Mouse (Mus musculus) hindlimb bud, embryonic 11.5 days (tissue): ENCODE data around the gene Doc2g.
A peak's percentile ranks its signal among the peaks of the same experiment; 100 is the strongest.
"Not testable (repeated sequence)": the region's sequence is repeated elsewhere in the genome, so short reads cannot be mapped to it uniquely, and the experiment has no call there.

Source experiments
- DNase-seq: peaks from one replicate; pipeline ENCODE4 v3.0.0-alpha.2; 2012; ENCODE audit warnings: low read depth, low spot score; ENCODE audit errors: extremely low spot score

Doc2g gene

DNA sequence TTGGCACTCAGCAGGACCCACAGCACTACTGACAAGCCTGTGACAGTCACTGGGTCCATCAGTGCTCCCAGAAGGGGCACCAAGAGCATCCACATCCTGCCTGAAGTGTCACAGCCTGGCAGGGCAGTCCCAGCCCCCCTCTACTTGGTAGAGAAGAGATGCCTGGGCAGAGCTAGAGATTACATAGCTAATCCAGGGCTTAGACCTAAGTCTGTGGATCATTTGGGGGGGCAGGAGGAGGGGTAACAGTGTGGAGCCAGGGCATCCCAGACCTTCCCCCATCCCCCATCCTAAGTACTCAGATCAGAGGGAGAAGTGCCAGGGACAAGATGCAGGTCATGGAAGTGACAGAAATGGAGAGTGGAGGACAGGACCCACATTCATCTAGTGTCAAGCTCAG lies 11.7 kb downstream of the Doc2g start:
- DNase-seq: no peak

DNA sequence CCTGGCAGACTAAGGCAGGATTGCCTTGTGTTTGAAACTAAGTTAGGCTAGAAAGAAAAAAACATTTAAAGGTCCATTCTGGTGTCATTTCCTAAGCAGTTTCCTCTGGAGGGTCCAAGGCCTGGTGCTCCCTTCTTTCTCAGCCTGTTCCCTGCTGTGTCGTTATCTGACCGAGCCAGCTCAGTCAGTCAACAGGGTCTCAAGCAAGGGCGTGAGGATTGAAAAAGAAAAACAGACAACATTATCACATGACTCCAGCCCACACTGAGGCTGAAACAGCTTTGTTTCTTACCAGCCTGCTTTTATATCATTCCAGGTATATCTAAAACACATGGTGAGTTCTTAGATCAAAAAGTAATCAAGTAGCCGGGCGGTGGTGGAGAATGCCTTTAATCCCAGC lies 12.5 kb downstream of the Doc2g start:
- DNase-seq: no peak

DNA sequence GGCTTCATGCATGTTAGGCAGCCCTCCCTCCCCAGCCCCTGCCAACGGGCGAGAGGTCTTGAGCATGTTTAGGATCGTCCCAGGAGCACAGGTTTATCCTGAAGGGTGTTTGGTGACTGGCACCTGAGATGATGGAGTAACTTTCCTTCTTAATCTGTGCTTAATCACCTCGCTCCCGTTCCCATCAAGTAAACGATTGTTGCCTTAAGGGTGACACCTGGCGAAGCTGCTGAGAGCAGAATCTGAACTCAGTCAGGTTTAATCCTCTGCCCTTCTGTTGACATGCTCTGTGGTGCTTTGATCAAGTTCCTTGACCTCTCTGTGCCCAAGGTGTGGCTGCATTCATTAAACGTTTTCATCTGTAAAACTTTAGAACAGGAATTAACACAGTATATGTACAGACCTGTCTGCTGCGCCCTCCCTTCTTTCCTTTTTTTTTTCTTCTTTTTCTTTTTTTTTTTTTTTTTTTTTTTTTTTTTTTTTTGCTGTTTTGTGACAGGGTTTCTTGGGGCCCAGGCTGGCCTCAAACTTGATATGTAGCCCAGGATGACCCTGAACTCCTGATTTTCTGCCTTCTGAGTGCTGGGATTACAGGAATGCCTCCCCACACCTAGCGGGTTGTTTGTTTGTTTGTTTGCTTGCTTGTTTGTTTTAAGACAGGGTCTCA lies 14.9 kb downstream of the Doc2g start:
- DNase-seq: no peak

DNA sequence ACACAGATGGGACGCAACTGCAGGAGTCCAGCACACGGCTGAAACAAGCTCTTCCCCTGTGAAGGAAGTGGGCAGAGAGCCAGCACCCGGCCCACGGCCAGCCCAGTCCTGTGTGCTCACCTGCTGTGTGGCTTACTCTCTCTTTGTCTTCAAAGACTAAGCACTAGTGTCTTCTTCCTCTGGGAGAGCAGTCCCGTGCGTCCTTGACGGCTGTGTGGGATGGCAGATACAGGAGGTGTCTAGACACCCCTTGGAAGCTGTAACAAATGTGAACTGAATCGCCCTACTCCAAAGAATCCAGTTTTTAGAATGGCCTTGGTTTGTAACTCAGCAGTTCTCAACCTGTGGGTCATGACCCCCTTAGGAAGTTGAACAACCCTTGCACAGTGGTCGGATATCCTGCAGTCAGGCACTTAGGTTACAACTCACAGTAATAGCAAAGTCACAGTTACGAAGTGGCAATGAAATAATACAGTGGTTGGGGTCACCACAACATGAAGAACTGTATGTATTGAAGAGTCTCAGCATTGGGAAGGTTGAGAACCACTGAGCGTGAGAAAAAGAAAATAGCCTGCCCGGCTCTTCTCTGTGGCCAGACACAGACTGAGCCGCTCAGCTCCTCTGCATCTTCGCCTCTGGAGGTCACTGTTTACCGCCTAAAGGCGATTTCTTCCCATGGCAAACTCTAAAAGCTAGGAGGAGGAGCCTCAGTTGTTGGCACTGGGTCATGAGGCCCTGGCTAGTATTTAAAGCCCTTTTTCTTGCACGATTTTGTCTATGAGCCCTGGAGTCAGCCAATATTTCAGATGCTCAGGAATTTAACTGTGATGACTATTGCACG lies 15.8 kb downstream of the Doc2g start:
- DNase-seq: no peak

DNA sequence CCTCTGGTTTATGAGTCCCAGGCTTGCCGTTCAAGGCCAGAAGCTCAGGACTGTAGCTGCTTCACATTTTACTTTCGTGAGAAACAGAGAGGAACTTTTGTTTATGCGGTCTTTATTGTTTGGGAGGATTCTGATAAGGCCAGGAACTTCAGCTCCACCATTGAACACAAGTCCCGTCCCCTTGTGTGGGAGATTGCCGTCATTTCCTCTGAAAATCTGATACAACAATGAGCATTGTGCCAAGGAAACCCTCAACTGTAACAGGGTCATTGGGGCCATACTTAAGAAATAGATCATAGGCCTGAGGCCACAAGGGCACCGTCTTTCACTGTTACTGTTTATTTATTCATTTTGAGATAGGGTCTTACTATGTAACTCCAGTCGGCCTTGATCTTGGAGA lies 20.1 kb downstream of the Doc2g start:
- no peak for DNase-seq

DNA sequence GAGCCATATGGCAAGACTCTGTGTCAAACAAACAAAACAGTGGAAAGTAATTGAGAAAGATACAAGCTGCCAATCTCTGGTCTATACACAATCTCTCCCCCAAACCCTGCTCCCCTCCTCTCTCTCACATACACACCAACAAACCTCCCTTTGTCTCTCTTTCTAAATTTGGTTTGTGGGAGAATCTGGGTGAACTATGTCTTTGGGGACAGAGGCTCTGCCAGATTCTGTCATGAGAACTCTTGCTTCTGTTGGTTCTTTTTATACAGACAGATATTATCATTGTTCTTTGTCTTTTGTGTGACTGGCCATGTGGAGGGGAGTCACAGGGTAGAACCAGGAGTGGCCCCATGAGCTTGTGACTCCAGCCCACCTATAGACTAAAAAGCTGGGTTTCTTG lies 24.5 kb downstream of the Doc2g start:
- no peak for DNase-seq

DNA sequence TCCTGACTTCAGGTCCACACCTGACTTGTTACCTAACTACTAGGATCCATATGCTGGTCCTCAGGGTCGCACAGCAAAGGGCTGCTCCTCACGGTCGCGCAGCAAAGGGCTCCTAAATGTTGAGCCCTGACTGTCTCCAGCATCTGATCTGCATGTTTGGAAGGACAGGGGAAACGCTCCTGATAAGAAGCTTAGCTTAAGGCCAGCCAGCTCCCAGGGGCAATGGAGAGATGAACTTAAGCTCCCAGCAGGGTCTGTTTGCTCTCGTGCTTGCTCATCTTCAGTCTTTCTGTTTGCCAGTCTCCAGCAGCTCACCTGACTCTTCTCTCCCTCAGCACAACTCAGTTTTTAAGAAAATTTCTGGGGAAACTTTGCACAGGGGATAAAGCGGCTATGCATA lies 29.6 kb downstream of the Doc2g start:
- DNase-seq: no peak

DNA sequence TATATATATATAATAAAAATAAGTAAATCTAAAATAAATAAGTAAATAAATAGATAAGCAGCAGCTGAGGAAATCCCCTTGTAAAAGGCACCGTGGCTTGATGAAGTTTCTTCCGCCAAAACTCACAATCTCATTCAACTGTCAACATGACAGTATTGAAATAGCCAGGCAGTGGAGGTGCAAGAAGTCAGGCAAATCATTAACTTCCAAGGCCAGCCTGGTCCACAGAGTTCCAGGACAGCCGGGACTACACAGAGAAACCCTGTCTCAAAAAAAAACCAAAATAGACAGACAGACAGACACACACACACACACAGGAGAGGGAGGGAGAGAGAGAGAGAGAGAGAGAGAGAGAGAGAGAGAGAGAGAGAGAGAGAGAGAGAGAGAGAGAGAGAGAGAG lies 30.2 kb downstream of the Doc2g start:
- DNase-seq: no peak

DNA sequence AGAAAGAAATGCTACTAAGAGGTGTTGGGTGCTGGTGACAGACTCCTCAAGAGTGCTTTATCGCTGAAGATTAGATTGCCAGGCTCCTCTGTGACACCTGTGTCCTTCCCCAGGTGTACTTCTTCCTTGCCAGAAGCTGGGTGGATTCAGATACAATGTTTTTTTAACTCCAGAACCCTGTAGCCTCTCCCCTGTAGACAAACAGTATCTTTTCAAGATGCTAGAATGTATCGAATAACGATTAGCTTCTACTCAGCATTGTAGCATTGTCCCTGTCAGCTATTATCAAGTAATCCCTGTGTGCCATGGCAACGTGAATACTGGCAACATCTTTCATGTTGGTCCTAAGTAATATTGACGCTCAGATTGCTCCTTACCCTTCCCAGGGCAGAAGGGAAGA lies 30.6 kb downstream of the Doc2g start:
- DNase-seq: no peak

DNA sequence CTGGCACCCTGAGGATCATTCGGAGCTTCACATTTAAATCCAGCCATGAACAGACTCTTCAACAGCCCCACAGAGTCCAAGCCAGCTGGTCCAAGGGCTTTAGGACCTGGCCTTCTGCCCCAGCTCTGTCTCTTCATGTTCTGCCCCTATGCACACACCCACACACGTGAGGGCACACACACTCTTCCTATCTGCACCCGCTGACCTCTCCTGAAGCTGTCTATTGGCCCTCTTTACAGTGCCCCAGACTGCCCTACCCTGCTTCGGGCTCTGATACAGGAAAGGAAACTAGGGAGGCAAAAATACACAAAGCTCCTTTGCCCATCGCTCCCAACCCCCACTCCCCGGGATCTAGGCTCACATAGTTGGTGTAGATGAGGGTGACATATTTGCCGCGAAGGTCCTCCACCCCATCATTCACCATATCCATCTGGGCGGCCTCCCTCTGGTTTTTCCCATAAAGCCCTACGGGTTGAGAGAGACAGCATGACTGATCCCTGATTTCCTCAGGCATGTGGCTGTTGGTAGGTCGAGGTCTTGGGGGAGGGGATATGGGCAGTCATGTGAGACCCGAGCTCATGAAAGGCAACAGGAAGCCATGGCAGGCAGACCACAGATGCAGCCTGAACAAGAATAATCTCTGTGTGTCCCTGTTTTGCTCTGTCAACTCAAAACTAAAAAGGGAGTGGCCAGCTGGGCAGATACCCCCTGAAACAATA lies 33.4 kb downstream of the Doc2g start:
- no peak for DNase-seq

DNA sequence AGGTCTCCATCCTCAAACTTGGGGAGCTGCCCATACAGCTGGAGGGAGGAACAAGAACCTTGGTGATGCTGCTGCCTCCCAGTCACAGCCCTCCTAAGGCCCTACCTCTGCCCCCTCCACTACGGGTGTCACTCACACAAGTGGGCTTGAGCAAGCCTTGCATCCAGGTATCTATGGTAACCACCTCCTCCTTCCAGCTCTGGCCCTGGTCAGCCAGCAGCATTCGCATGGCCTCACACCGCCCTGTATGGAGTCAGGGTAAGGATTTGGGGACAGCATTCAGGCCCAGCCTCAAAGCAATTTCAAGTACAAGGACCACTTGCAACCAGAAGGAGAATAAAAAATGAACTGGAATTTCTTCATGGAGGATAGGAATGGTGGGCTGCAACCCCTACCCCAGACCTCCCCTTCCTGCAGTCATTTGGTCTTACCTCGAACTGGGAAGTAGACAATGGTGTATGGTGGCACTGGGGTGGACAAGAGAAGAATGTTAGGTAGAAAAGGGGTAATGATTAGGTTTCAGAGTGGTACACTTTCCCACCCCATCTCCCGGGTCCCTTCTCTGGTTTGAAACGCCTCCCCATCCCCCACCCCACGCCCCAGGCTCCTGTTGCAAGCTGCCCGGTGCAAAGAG lies 34.2 kb downstream of the Doc2g start:
- DNase-seq: not testable (repeated sequence)

DNA sequence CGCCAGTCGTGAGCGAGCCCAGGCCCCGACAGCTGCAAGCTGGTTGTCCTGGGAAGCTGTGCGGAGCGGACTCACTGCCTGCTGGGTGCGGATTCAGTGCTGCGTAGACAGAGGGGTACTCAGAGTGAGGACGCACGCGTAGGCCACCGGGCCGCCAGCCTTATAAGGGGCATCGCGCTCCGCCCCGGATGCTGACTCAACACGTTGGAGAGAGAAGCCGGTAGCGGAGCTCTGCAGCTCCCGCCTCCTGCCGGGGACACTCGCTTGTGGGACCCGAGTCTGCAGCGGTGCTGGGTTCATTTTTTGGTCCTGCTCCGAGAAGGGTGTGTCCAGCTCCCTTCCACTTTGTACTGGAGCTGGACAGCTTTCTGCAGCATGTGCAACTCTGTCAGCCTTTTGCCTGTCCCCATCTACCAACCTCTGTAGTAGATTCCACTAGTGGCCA lies 34.7 kb downstream of the Doc2g start, which contains the start of gene Gstp1:
TSS of gene Gstp1 (minus strand) at position 198 of the 445 bp plus-strand sequence.
- DNase-seq: peak; percentile 61

DNA sequence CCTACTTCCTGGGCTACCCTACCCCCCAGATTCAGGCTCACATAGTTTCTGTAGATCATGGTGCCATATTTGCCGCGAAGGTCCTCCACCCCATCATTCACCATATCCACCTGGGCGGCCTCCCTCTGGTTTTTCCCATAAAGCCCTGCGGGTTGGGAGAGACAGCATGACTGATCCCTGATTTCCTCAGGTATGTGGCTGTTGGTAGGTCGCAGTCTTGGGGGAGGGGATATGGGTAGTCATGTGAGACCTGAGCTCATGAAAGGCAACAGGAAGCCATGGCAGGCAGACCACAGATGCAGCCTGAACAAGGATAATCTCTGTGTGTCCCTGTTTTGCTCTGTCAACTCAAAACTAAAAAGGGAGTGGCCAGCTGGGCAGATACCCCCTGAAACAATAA lies 37.8 kb downstream of the Doc2g start:
- not testable (repeated sequence) for DNase-seq

DNA sequence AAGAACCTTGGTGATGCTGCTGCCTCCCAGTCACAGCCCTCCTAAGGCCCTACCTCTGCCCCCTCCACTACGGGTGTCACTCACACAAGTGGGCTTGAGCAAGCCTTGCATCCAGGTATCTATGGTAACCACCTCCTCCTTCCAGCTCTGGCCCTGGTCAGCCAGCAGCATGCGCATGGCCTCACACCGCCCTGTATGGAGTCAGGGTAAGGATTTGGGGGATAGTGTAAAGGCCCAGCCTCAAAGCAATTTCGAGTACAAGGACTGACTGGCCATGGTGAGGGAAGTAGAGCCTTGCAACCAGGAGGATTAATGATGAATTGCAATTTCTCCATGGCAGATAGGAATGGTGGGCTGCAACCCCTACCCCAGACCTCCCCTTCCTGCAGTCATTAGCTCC lies 38.4 kb downstream of the Doc2g start:
- not testable (repeated sequence) for DNase-seq

DNA sequence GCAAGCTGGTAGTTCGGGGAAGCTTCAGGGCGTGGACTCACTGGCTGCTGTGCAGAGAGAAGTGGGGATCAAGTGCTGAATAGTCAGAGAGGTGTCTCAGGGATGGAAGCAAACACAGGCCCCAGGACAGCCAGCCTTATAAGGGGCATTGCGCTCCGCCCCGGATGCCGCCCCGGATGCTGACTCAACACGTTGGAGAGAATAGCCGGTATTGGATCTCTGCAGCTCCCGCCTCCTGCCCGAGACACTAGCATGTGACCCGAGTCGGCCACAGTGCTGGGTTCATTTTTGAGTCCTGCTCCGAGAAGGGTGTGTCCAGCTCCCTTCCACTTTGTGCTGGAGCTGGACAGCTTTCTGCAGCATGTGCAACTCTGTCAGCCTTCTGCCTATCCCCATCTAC lies 39.0 kb downstream of the Doc2g start:
- no peak for DNase-seq

DNA sequence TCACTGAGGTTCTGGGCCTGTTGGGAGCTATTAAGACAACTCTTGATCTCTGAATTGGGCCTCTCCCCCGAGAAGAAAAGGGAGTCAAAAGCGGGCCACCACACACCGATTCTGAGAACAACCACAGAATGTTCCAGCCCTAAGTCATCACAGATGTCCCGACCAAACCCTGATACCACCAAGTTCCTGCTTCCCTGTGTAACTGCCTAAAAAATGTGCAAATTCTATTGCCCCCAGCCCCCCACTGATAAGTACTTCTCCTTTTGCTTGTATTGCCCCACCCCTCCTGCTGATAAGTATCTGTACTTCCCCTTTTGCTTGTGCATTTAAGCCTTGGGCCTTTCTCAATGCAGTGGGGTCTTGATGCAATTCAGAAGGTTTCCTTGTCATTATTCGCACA lies 41.0 kb downstream of the Doc2g start:
- not testable (repeated sequence) for DNase-seq

DNA sequence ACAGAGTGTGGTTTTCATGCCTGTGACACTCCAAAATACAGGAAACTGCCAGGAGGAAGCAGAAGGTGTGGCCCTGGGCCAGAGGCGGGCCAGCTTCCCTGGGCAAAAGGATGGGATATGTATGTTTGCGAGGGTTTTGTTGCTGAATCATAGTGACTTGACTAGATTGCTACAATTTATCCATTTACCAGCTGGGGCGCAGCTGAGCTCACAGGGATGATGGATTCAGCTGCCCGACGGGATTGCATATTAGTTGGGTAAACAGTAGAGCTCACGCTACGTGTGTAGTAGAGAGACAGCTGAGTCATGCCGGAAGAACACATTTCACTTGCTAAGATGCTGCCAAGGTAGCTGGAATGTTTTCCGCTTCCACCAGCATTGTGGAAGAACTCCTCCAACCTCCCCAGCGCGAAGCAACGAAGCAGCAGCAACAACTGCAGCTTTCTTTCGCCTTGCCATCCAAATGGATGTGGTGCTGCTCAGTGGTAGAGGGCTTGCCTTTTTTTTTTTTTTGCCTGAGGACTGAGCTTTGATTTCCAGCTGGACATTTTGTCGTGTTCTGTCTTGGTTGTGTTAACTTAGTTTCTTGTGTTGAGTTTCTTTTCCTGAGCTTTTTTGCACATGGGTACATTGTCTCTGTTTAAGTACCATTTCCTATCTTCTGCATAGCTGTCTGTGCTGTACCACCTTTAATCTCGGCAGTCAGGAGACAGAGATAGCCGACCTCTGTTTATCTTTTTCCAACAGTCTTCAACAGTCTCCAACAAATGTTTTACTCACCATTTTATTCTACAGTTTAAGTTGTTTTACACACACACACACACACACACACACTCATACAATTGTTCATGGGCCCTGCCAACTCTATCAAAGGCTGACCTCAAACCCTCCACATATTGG lies 43.1 kb downstream of the Doc2g start, which contains the start of gene Gstp2:
TSS of gene Gstp2 (minus strand) at position 58 of the 900 bp plus-strand sequence.
- no peak for DNase-seq

DNA sequence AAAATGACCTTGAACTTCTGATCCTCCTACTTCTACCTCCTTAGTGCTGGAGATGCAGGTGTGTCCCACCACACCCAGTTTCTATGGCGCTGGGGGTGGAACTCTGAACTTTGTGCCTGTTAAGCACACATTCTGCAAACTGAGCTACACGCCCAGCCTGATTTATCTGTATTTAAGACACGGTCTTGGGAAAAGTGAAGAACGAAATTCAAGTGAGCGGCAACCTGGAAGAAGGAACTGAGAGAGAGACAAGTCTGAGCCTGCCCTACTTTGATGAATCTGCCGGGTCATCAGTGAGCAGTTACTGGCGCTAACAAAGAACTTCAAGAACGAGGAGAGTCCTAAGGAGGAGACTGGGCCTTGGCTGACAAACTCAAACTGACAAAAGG lies 43.7 kb downstream of the Doc2g start:
- DNase-seq: no peak

DNA sequence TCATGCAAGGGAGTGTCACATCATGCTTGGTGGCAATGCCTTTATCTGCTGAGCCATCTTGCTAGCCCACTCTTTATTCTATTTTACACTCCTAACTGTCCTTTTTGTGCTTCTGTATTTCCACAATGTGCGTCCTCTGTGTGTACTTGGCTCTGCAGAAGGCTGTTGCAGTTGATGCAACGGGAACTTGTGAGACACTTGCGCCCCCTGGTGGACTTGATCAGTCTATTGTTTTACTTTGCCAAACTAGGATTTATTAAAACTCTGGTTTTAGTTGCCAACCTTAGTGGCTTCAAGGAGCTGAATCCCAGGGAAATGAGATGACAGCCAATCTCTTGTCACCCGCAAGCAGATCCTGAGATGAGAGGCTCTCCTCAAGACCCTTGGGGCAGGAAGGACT lies 44.7 kb downstream of the Doc2g start:
- peak; percentile 79 for DNase-seq

DNA sequence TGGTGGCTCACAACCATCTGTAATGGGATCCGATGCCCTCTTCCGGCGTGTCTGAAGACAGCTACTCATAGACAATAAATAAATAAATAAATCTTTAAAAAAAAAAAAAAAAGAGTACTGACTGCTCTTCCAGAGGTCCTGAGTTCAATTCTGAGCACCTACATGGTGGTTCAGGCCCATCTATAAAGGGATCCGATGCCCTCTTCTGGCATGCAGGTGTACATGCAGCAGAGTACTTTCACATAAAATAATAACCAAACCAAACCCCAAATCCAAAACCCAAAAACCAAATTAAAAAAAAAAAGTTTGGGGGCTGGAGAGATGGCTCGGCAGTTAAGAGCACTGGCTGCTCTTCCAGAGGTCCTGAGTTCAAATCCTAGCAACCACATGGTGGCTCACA lies 46.0 kb downstream of the Doc2g start:
- DNase-seq: not testable (repeated sequence)
